Mouse (Mus musculus) forelimb bud, embryonic 11.5 days (tissue): ENCODE results near the gene Ptms.
A peak's percentile ranks its signal among the peaks of the same experiment; 100 is the strongest.

Experiments
- DNase-seq: peaks from one replicate; pipeline ENCODE4 v3.0.0-alpha.2; 2012; ENCODE audit warnings: low read depth, low spot score

The Ptms gene

DNA sequence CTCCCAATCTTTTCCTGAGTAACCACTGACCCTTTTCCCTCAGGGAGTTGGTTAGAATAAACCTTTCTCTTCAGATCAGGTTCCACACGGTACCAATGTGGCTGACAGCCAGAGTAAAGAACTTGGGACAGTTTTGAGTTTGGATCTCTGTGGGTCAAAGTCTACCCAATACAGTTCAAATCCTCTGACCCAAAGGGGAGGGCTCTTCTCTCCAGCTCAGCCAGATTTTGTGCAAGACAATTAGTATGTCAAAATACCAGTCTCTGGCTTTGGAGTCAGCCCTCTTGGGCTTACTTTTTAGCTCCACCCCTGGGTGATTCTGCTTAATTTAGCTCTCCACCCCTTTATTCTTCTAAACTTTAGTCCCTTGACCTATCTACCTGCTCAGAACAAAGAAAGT lies 10.3 kb upstream of the Ptms start:
- DNase-seq: no peak

DNA sequence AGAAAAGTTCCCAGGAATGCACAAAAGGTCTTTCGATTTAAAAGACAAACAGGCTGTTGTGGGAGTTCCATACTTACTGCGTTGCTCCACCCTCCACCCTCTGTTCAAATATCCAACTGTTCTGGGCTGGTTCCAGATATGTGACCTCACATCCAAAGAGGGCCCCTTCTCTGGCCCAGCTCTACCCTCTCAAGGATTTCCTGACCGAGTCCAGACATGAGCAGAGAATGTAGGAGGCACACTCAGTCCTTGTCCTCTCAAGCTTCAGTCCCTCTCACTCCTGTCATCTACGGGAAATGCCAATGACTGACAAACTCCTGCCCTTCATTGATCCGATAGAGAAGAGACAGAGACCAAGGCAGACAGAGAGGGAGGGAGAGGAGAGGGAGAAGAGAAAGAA lies 6.0 kb upstream of the Ptms start:
- DNase-seq: no peak

GRCm38 (mm10) chr6:124925173-124925793 lies 5.4 kb upstream of the Ptms start:
- no peak for DNase-seq

GRCm38 (mm10) chr6:124921539-124921938 lies 1.6 kb upstream of the Ptms start:
- DNase-seq: no peak

GRCm38 (mm10) chr6:124920318-124921085 lies 599 bp upstream of the Ptms start:
- no peak for DNase-seq

GRCm38 (mm10) chr6:124918890-124919627 lies 844 bp downstream of the Ptms start:
- DNase-seq: no peak

DNA sequence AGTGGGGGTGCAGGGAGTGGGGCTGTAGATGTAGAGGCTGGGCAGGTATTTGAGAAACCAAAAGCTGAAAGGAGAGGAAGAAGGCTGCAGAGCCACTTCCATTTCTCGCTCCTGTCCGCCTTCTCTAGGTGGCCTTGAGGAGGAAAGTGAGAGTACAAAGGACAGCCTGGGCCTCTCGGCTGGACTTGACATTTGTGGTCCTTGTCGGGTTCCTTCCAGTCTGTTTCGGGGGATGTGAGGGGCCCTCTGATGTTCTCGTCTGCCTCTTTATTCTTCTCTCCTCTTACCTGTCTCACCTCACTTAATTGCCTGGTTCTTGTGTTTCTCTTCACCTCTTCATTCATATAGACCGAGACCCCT lies 1.6 kb downstream of the Ptms start:
- DNase-seq: no peak

DNA sequence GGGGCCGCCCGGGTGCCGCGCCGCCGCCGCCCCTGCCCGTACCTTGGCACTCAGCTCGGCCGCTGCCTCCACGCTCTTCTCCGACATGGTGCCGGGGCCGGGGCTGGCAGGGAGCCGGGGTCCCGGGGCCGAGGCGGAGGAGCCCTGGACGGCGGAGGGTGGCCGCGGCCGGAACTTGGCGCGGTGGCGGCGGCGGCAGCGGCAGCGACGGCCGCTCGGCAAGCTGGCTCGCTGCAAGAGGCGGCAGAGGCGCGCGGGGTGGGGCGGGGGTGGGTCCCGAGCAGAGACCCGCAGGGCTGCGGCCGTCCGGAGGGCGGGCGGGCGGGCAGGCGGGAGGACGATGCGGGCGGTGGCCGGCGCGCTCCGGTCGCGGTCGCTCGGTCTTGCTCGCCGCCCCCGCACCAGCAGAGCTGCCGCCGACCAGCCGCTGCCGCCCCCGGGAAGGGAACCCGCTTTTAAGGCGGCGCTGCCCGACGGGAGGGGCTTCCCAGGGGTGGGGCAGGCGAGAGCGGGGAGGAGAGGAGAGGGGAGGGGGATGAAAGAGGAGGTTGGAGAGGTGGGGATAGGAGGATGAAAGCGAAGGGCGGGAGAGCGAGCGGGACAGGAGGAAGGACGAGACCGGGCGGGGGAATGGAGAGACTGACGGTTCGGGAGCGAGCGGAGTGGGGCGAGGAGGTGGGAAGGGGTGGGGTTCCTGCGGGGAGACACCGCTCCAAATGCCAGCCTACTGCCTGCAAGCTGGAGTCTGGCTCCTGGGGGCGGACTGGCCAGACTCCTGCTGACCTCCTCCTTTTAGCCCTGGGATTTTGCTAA lies 2.2 kb downstream of the Ptms start:
- peak; percentile 86 for DNase-seq

DNA sequence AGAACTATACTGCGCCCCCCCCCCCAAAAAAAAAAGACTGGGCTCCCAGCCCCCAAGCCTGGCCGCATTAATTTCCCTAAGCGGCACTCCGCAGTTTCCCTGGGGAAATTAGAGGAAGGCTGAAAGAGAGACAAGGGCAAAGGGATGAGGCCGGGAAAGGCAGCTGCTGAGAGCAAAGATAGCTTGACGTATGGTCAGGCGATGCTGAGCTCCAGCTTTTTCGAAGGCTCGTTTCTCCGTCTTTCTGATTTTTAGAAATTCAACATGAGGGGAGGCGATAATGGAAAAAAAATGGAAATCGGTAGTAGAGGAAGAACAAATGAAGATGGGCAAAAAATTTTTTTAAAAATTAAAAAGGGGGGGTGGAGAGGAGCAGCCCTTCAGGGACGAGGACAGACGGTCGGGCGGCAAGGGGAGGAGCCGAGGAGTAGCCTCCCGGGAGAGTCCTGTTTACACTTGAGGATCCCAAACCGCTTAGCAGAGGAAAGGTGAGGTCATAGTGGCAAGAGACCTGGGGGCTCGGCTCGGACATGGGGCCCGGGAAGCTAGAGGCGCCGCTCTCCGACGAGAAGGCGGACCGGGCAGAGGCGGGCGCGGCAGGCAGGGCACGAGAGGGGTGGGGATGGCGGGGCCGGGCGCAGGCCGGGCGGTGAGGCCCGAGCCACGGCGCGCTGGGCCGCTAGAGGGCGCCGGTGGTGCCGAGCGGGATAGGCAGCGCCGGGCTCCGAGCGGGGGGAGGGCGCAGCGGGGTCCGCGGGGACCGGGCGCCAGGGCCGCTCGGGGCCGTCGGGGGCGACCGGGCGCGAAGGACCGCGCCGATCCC lies 3.0 kb downstream of the Ptms start:
- peak; percentile 77 for DNase-seq

GRCm38 (mm10) chr6:124915942-124916694 lies 3.8 kb downstream of the Ptms start:
- DNase-seq: no peak

GRCm38 (mm10) chr6:124915160-124915941 lies 4.6 kb downstream of the Ptms start:
- no peak for DNase-seq

GRCm38 (mm10) chr6:124914511-124914910 lies 5.4 kb downstream of the Ptms start:
- DNase-seq: no peak

GRCm38 (mm10) chr6:124913721-124914285 lies 6.1 kb downstream of the Ptms start:
- no peak for DNase-seq

GRCm38 (mm10) chr6:124913214-124913613 lies 6.7 kb downstream of the Ptms start:
- DNase-seq: no peak

DNA sequence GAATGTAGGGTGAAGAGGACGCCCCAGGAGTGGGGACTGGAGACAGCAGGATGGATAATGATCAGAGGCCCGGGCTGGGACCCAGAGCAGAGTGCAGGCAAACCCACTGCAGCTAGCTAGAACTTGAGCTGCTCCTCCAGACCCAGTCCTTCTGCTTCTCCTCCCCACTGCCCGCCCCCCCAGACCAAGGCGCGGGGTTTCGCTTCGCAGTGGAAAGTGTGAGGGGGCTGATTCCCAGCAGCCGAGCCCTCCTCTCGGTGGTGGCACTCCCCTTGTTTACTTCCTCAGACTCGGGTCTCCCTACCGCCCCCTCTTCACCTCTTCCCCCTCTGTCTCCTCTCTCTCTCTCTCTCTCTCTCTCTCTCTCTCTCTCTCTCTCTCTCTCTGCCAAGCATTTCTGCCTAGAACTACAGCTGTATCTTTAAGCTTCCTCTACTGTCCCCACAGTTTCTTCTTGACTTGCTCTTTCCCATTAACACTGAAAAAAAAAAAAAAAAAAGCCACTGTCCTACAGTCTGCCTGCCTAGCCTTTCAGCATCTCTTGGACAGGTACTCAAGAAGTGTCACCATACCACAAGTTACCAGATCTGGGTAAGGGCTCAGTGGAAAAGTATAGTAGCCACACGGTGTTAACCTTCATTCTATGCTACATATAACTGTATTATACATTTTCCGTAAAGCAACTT lies 8.2 kb downstream of the Ptms start, which contains the start of gene Lag3:
Gene Lag3, minus strand, starts transcription at position 173 of the 686 bp plus-strand sequence.
- no peak for DNase-seq

- no peak for DNase-seq
These were observed 9.9 kb downstream of the Ptms start for GRCm38 (mm10) chr6:124910032-124910431.

DNA sequence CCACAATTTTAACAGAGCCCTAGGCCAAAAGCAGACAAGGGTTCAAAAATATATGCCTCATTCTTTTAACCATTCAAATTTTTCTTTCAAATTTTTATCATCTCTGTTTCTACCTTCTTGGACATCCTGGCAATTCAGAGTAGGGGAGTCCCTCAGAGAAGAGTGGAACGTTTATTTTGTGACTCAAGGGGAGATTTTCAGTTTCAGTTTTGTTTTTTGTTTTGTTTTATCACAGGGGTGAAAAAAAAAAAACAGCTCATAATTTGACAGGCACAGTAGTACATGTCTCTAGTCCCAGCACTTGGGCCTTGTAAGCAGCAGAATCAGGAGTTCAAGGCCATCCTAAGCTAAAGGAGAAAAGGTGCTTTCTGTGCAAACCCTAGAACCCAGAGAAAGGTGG lies 12.1 kb downstream of the Ptms start:
- DNase-seq: no peak
